Mouse (Mus musculus) lung, embryonic 14.5 days (tissue): Measurements from ENCODE around the gene Umod. TPM values are rescaled to one million over a fixed set of nuclear protein-coding genes. Genes with fewer than 3 reads are reported as not detected.

Source experiments
- ATAC-seq: fragments of 200-750 bp; cut with Nextera tagmentation; 2 replicates; pipeline ENCODE4 v1.8.0; 2017; ENCODE audit warnings: mild to moderate bottlenecking, moderate TSS enrichment, moderate library complexity; ENCODE audit not compliant: insufficient read depth
- DNase-seq: peaks from one replicate; pipeline ENCODE4 v3.0.0-alpha.2; 2015
- H3K27ac ChIP-seq: fragments of 300-500 bp; sonication (generic); 2 replicates; pipeline ENCODE4 v1.5.1; 2014; ENCODE audit warnings: low read depth, mild to moderate bottlenecking, moderate library complexity
- H3K27me3 ChIP-seq: fragments of 300-500 bp; sonication (generic); 2 replicates; pipeline ENCODE4 v1.6.1; 2014; ENCODE audit warnings: low read length, control low read depth; ENCODE audit not compliant: insufficient read depth
- H3K36me3 ChIP-seq: fragments of 300-500 bp; sonication (generic); 2 replicates; pipeline ENCODE4 v1.6.1; 2014; ENCODE audit warnings: control low read depth; ENCODE audit not compliant: insufficient read depth
- H3K4me1 ChIP-seq: fragments of 300-500 bp; sonication (generic); 2 replicates; pipeline ENCODE4 v1.6.1; 2014; ENCODE audit warnings: antibody characterized with exemption, control low read depth; ENCODE audit not compliant: insufficient read depth
- H3K4me2 ChIP-seq: fragments of 300-500 bp; sonication (generic); 2 replicates; pipeline ENCODE4 v1.6.1; 2014; ENCODE audit warnings: mild to moderate bottlenecking
- H3K4me3 ChIP-seq: fragments of 300-500 bp; sonication (generic); 2 replicates; pipeline ENCODE4 v1.5.1; 2014; ENCODE audit warnings: low read depth, low read length
- H3K9ac ChIP-seq: fragments of 300-500 bp; sonication (generic); 2 replicates; pipeline ENCODE4 v1.6.1; 2014
- H3K9me3 ChIP-seq: fragments of 300-500 bp; sonication (generic); 2 replicates; pipeline ENCODE4 v1.6.1; 2016; ENCODE audit warnings: low read depth, low read length, control low read depth
- CTCF ChIP-seq: IDR thresholded peaks from 2 replicates; pipeline ENCODE4 v1.5.1; 2016; ENCODE audit warnings: antibody characterized with exemption, low read depth
- WGBS: fragments of 180-500 bp; shearing (Covaris S2); extraction: QIAGEN DNeasy Blood & Tissue Kit; methylation state at CpG from one replicate; pipeline ENCODE4 v1.1.7; 2014; 5-methylcytosine and 5-hydroxymethylcytosine counted together
- polyA plus RNA-seq: library from polyadenylated mRNA; unstranded; fragments of >200 nt; fragmentation: Nextera tagmentation; extraction: Ambion mirVana; gene quantifications from 2 replicates; pipeline ENCODE4 v1.2.1, GENCODE M21; 2014

The Umod gene
- polyA plus RNA-seq, result not detected in 2 replicates

- Histone ChIP-seq H3K36me3 (no peaks in the 10 kb centered on the region), H3K27ac (no peak within 1 kb of the TSS), H3K4me1 (no peaks in the 10 kb centered on the region), H3K9me3 (no peaks in the 10 kb centered on the region), H3K27me3 (no peaks in the 10 kb centered on the region), H3K4me2 (no peak within 1 kb of the TSS), H3K9ac (no peak within 1 kb of the TSS), H3K4me3 (no peak within 1 kb of the TSS)
- ATAC-seq (no peak), DNase-seq (no peak)
- TF ChIP-seq CTCF, result no peak
Measured at GRCm38 (mm10) chr7:119479256-119479655, at the start of gene Umod. Umod (minus strand) TSS chr7:119479282.

GRCm38 (mm10) chr7:119528617-119529016 is 49.5 kb upstream of the Umod start:
- Histone ChIP-seq H3K27me3 (no peaks in the 10 kb centered on the region), H3K4me1 (no peaks in the 10 kb centered on the region), H3K9me3 (no peaks in the 10 kb centered on the region), H3K4me2 (no peak overlapping the region), H3K36me3 (no peaks in the 10 kb centered on the region), H3K4me3 (no peak overlapping the region), H3K9ac (no peak overlapping the region), H3K27ac (no peak overlapping the region)
- no peak for TF ChIP-seq CTCF
- no peak for ATAC-seq
- 69% methylated on average over 7 of the region's 7 CpGs for WGBS
- DNase-seq, result no peak

- ATAC-seq (no peak), DNase-seq (no peak)
- TF ChIP-seq CTCF, result no peak
- Histone ChIP-seq H3K27me3 (no peaks in the 10 kb centered on the region), H3K36me3 (no peaks in the 10 kb centered on the region), H3K4me1 (no peaks in the 10 kb centered on the region), H3K27ac (no peak overlapping the region), H3K9ac (no peak overlapping the region), H3K9me3 (no peaks in the 10 kb centered on the region), H3K4me3 (no peak overlapping the region), H3K4me2 (no peak overlapping the region)
- WGBS, result 66% methylated on average over 2 of the region's 2 CpGs
Measured at GRCm38 (mm10) chr7:119527548-119527947, 48.5 kb upstream of the Umod start.

- no peak overlapping the region for H3K4me3 ChIP-seq
- 71% methylated on average over 1 of the region's 1 CpGs for WGBS
- no peak for DNase-seq
- H3K27ac ChIP-seq, result no peak overlapping the region
- no peaks in the 10 kb centered on the region for H3K36me3 ChIP-seq
- no peaks in the 10 kb centered on the region for H3K9me3 ChIP-seq
- H3K27me3 ChIP-seq, result no peaks in the 10 kb centered on the region
- H3K9ac ChIP-seq, result no peak overlapping the region
- no peaks in the 10 kb centered on the region for H3K4me1 ChIP-seq
- no peak for ATAC-seq
- no peak overlapping the region for H3K4me2 ChIP-seq
- no peak for TF ChIP-seq CTCF
Measured at GRCm38 (mm10) chr7:119527135-119527534, 48.1 kb upstream of the Umod start.

GRCm38 (mm10) chr7:119526486-119526885 is 47.4 kb upstream of the Umod start:
- H3K36me3 ChIP-seq, result no peaks in the 10 kb centered on the region
- no peaks in the 10 kb centered on the region for H3K9me3 ChIP-seq
- no peak overlapping the region for H3K9ac ChIP-seq
- H3K4me2 ChIP-seq, result no peak overlapping the region
- TF ChIP-seq CTCF, result no peak
- ATAC-seq, result no peak
- no peaks in the 10 kb centered on the region for H3K27me3 ChIP-seq
- WGBS, result 70% methylated on average over 13 of the region's 13 CpGs
- H3K27ac ChIP-seq, result no peak overlapping the region
- no peak for DNase-seq
- no peak overlapping the region for H3K4me3 ChIP-seq
- H3K4me1 ChIP-seq, result no peaks in the 10 kb centered on the region

GRCm38 (mm10) chr7:119525881-119526281 is 46.8 kb upstream of the Umod start:
- ATAC-seq (no peak), DNase-seq (no peak)
- no peak overlapping the region for H3K4me2 ChIP-seq
- no peak overlapping the region for H3K4me3 ChIP-seq
- 20% methylated on average over 2 of the region's 2 CpGs for WGBS
- no peaks in the 10 kb centered on the region for H3K36me3 ChIP-seq
- no peaks in the 10 kb centered on the region for H3K4me1 ChIP-seq
- H3K27ac ChIP-seq, result no peak overlapping the region
- no peak for TF ChIP-seq CTCF
- H3K9ac ChIP-seq, result no peak overlapping the region
- no peaks in the 10 kb centered on the region for H3K9me3 ChIP-seq
- no peaks in the 10 kb centered on the region for H3K27me3 ChIP-seq

GRCm38 (mm10) chr7:119523389-119523788 is 44.3 kb upstream of the Umod start, which contains the start of gene Pdilt:
Pdilt (minus strand) TSS chr7:119523489.
- Histone ChIP-seq H3K9ac (no peak within 1 kb of the TSS), H3K4me2 (no peak within 1 kb of the TSS), H3K36me3 (no peaks in the 10 kb centered on the region), H3K27ac (no peak within 1 kb of the TSS), H3K4me3 (no peak within 1 kb of the TSS), H3K27me3 (no peaks in the 10 kb centered on the region), H3K4me1 (no peaks in the 10 kb centered on the region), H3K9me3 (no peaks in the 10 kb centered on the region)
- DNase-seq (no peak), ATAC-seq (no peak)
- no peak for TF ChIP-seq CTCF
- WGBS, result 65% methylated on average over 4 of the region's 4 CpGs

GRCm38 (mm10) chr7:119522385-119522784 is 43.3 kb upstream of the Umod start:
- no peak overlapping the region for H3K4me3 ChIP-seq
- no peaks in the 10 kb centered on the region for H3K4me1 ChIP-seq
- ATAC-seq (no peak), DNase-seq (no peak)
- no peaks in the 10 kb centered on the region for H3K9me3 ChIP-seq
- no peak overlapping the region for H3K9ac ChIP-seq
- WGBS, result 84% methylated on average over 1 of the region's 1 CpGs
- H3K36me3 ChIP-seq, result no peaks in the 10 kb centered on the region
- H3K4me2 ChIP-seq, result no peak overlapping the region
- no peak for TF ChIP-seq CTCF
- no peaks in the 10 kb centered on the region for H3K27me3 ChIP-seq
- H3K27ac ChIP-seq, result no peak overlapping the region
